Mouse (Mus musculus) megakaryocyte, embryonic 14.5 days (primary cell): Measurements from ENCODE around the gene Gm13278.
"Not testable (repeated sequence)": the region's sequence is repeated elsewhere in the genome, so short reads cannot be mapped to it uniquely, and the experiment has no call there.

ENCODE experiments used
- FLI1 ChIP-seq: IDR thresholded peaks from 2 replicates; pipeline ENCODE4 v1.6.1; 2012; ENCODE audit warnings: low read length, inconsistent platforms, mixed read lengths
- GATA1 ChIP-seq: IDR thresholded peaks from 3 replicates; pipeline ENCODE4 v1.6.1; 2012; ENCODE audit warnings: mixed read lengths, low read length, inconsistent platforms, borderline replicate concordance

- not testable (repeated sequence) for TF ChIP-seq GATA1, FLI1
These were observed 9.0 kb upstream of the Gm13278 start for GRCm38 (mm10) chr4:88782335-88782734.
